Mouse (Mus musculus) 3134 (cell line): Measurements from ENCODE around the gene Palm.
"Not testable (repeated sequence)": the region's sequence is repeated elsewhere in the genome, so short reads cannot be mapped to it uniquely, and the experiment has no call there.

Experiments
- DNase-seq: peaks from one replicate; pipeline ENCODE4 v3.0.0-alpha.2; 2011; ENCODE audit warnings: low spot score; ENCODE audit not compliant: insufficient read length; ENCODE audit errors: extremely low read depth

Gene Palm

GRCm38 (mm10) chr10:79793051-79793737 lies at the start of gene Palm:
Gene Palm, plus strand, starts transcription at chr10:79793572.
- DNase-seq, result peak; percentile 84

- no peak for DNase-seq
Observed at GRCm38 (mm10) chr10:79743650-79744365, 49.6 kb upstream of the Palm start.

DNA sequence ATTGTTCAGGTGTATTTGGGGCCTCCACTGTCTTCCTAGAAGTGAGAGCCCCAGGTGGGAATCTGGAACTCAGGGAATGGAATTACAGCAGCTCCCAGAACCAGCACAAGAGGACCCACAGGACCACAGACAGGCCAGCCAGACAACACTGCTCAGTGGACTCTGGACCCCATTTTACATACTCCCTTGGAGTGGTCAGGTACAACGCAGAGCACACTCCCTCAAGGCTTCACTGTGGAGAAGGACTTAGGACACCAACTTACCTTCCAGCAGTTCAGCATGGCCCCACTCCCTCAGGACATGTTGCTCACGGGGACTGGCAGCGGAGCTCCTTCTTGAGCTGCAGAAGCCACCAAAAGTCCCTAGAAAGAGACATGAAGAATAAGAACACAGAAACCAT lies 48.0 kb upstream of the Palm start:
- no peak for DNase-seq

- peak; percentile 97 for DNase-seq
Observed at GRCm38 (mm10) chr10:79745898-79746773, 47.2 kb upstream of the Palm start, which contains the start of gene Polrmt. Gene Polrmt, minus strand, starts transcription at chr10:79746581.

DNA sequence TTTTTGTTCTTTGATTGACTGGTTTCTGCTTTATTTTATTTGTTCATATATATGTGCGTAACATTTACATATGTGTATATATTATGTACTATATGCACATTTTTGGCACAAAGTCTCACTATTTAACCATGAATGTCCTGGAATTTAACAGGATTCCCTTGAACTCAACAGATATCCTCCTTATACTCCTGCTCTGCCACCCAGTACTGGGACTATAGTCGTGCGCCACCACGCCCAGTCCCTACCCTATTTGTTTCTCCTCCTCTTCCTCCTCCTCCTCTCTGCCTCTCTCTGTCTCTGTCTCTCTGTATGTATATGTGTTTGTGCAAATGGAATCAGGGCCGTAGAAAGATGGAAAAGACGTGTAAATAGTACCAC lies 46.6 kb upstream of the Palm start:
- no peak for DNase-seq

DNA sequence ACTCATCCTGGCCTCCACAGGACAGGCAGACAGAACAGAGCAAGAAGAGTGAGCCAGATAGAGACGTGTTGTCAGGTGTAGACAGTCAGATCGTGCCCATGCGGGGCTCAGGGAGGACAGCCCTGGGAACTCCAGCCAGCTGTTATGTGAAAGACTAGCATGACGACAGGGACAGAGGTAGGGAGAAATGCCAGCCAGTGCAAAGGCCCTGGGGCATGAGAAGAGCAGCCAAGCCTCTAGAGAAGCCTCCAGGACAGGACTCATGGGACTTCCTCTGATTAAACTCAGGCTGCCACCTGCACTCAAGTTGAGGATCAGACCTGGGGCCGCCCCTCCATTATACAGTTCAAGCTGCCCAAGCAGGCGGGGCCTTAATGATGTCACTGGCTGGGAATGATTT lies 44.9 kb upstream of the Palm start:
- no peak for DNase-seq

DNA sequence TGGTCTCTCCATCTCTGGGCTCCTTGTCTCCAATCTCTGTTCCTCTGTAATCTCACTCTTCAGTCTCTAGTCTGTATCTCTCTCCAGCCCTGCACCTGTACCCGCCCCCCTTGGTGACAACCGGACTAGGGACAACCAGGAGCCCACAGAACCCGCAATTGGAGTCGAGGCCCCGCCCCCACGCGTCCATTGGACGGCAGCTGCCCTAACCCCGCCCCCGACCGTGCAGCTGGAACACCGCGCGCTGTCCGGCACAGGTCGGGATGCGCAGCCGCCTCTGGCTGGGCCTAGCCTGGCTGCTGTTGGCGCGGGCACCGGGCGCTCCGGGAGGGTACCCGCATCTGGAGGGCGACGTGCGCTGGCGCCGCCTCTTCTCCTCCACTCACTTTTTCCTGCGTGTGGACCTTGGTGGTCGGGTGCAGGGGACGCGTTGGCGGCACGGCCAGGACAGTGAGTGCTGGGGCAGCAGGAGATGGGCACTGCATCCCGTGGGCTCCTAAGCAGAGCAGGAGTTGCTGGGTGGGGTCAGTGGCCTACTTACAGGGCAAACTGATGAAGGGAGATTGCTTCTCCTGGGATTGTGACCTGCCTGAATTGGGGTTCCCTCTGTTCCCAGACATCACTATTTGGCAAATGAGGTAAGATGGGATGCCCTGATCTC lies 38.4 kb upstream of the Palm start, which contains the start of gene Fgf22:
Fgf22 (plus strand) TSS at position 221 of the 661 bp plus-strand sequence.
- no peak for DNase-seq

DNA sequence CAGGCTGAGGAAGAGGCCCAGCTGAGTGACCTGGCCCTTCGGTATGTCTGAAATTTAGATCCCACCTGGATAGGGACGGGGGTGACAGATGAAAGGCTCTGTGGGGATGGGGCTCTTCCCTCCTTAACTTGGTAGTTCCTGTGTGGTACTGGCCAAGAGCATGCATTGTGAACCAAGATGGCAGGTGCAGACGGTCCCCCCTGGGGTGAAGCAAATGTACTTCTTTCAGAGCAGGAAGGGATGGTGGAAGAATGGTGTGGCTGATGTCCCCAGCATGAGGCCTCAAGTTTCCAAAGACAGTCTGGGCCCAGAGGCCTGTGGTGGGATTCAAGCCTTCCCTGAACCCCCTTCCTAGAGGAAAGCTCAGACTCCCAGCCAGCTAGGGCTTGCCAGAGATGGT lies 37.5 kb upstream of the Palm start:
- no peak for DNase-seq

- DNase-seq, result no peak
Observed at GRCm38 (mm10) chr10:79756660-79757059, 36.7 kb upstream of the Palm start.

DNA sequence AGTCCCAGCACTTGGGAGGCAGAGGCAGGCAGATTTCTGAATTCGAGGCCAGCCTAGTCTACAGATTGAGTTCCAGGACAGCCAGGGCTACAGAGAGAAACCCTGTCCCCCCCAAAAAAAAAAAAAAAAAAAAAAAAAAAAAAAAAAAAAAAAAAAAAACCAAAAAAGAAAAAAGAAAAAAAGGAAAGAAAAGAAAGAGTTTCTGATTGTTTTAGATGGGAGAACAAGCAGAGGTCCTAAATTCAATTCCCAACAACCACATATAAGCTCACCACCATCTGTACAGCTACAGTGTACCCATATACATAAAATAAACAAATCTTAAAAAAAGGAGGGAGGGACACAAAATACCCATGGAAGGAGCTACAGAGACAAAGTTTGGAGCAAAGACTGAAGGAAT lies 33.7 kb upstream of the Palm start:
- DNase-seq, result not testable (repeated sequence)

- no peak for DNase-seq
Observed at GRCm38 (mm10) chr10:79760603-79761143, 32.7 kb upstream of the Palm start.

DNA sequence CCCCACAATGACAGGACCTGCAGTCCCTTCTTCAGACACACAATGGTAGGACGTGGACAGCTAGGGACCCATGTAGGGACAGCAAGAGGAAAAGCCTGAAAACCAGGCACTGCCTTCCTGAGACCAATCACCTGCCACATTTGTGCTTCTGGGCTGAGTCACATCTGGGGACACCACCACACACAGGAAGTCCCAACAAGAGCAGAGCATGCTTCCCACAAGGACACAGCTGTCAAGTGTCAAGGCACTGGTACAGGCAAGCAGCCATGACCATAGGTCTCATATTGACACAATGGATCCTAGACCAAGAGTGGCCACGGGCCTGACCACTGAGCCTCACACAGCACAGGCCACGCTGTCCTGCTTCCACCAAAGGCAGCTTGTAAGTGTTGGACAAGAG lies 30.5 kb upstream of the Palm start:
- DNase-seq, result no peak

DNA sequence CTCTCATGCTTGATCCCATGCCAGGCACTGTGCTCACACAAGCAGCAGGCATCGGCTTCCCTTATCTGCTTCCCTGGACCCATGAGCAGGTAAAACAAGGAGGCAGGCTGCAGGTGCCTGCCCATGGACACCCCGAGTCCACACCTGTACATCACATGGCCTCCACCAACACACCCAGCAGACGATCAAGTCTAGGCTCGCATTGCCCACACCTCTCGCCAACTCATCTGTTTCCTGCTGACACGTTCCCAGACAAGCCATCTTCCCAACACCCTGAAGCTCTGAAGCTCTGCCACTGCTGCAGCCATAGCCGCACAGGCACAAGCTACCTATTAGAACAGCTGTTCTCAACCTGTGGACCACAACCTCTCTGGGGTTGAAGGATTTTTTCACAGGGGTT lies 29.1 kb upstream of the Palm start:
- no peak for DNase-seq

GRCm38 (mm10) chr10:79765228-79765745 lies 28.1 kb upstream of the Palm start:
- DNase-seq, result no peak

DNA sequence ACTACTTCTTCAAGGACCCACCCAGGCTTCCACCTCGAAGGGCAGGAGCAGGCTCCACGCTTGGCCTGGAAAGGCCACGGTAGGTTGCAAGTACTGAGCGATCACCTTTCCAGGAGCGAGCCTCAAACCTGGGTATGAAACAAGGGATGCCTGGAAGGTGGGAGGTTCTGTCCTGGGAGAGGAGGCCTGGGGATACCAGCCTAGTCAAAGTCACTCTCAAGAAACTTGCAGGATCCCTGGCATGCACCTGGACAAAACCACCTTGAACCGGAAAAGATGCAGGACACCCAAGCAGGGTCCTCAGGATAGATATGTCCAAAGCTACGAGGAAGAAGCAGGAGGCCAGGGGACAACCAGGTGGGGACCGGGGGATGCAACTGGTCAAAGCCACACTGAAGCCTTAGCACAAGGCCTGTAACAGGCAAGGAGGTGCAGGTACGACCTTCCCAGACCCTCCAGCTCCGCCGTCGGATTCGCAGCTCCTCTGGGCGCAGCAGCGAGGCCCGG lies 27.3 kb upstream of the Palm start:
- DNase-seq, result no peak

GRCm38 (mm10) chr10:79766508-79767325 lies 26.7 kb upstream of the Palm start, which contains the start of gene Rnf126:
Gene Rnf126, minus strand, starts transcription at chr10:79766952.
- peak; percentile 100 for DNase-seq

- peak; percentile 97 for DNase-seq
Observed at GRCm38 (mm10) chr10:79767372-79768244, 25.8 kb upstream of the Palm start.

DNA sequence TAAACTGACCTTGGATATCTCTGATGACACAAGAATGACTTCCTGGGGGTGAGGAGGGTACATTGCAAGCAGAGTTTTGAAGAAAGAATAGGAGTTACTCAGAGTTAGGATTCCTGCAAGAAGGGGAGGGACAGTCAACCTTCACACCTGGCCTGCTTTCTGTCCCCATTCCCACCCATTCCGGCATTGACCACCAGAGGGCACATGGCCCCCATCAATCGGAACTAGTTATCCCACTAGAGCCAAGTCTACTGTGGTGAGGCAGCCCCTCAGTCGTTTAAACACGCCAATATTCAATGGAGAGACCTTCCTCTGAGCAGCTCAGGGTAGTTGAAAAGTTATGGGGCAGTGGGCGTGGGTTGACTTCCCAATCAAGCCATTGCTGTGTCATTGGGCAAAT lies 25.0 kb upstream of the Palm start:
- no peak for DNase-seq
